Mouse (Mus musculus) adrenal gland, postnatal 10 days (tissue): ENCODE results near the gene Muc1. TPM values are rescaled to one million over a fixed set of nuclear protein-coding genes. Genes with fewer than 3 reads are reported as not detected.

Experiments used
- DNase-seq: peaks from one replicate; pipeline ENCODE4 v3.0.0; 2021; ENCODE audit warnings: mixed read lengths
- total RNA-seq, 2 experiments: library from RNA; stranded (reverse); gene quantifications; 2 replicates each; pipeline ENCODE4 v1.2.3; 2021

Muc1 gene
- total RNA-seq, 2 experiments from 2014 or later = 0.51 to 0.55 TPM

DNA sequence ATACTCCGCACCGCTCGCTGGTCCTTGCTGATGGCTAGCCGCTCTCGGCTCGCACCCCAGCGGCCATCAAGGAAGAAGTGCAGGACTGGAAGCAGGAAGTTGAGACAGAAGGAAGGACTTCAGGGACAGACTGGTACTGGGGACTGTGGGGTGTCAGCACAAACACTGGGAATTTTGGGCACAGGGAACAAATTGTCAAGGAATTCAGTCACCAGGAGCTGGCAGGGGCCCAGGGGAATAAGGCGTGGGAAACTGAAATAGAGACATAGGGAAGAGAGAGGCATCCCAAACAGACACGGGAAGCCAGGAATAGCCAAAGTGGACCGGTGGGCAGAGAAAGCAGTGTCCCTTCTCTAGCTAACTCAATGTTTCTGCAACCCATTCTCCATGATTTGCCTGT lies 7.7 kb downstream of the Muc1 start:
- no peak for DNase-seq

DNA sequence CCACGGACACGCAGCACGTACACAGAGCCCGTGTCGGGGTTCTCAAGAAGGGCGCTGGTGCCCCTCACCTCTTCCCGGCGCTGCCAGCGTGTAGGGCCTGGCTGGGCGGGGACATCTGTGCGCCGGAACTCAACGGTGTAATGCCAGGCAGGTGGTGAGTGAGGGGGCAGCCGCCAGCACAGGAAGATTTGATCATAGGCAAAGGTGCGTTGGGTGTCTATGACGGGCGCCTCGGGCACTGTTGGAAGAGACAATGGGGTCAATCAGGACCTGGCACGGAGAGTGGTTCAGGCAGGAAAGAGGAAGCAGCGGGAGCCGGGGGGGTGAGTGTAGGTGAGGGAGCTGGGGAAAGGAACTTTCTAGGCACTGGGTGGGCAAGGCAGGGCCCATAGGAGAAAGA lies 8.8 kb downstream of the Muc1 start:
- no peak for DNase-seq

DNA sequence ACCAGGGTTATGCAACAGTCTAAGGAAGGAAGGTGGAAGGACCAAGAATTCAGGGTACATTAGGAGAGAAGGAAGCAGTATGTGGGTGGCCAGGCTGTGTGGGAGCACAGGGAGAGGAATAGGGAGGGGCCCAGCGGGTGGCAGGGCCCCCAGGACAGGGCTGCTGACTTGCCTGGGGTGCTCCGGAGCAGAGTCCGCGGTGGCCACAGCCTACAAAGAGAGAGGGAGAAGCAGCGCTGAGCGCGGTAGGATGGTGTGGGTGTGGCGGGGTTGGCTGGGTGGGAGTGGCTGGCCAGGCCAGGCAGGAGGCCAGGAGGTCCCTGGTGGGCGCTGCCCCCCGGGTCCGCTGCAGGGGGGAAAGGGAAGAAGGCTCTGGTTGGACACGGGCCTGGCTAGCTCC lies 9.6 kb downstream of the Muc1 start:
- no peak for DNase-seq

DNA sequence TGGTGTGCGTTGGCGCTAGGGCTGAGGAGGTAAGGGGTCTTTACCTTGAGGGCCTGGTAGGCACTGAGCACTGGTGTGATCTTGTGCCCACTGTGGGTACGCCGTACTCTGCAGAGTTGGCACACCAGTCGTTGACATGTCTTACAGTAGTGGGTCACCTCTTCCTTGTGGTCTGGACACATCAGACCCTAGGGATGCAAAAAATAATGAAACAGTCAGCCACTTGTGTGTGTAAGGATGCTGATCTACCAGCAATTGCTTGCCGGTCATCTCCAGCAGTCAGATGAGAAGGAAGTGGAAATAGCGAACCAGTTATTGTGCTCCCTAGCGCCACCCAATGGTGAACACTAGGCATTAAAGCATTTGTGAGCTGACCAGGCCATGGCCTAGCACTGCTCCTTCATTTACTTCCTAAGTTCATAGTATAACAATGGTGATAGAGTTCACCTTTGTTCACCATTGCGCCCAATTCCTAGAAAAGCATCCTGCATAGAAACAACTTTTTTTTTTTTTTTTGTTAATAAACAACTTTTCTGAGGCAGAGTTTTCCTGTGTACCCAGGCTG lies 13.6 kb downstream of the Muc1 start:
- peak; percentile 74 for DNase-seq

DNA sequence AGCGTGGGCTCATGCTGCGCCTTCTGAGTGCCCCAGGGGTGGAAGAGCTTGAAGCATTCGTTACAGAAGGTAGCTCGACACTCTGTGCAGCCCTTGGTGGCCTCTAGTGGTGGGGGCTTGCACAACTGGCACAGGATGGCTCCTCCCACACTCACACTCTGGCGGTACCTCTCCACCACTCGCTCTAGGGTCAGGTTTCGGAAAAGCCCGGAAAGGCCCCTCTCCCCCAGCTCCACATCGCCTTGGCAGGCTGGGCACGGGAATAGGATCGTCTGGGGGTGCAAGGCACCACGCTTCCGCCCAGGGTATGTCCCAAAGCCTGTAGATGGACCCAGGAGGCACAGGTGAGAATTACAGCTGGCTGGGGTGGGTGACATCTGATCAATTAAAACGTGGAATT lies 14.8 kb downstream of the Muc1 start:
- DNase-seq = peak; percentile 29

DNA sequence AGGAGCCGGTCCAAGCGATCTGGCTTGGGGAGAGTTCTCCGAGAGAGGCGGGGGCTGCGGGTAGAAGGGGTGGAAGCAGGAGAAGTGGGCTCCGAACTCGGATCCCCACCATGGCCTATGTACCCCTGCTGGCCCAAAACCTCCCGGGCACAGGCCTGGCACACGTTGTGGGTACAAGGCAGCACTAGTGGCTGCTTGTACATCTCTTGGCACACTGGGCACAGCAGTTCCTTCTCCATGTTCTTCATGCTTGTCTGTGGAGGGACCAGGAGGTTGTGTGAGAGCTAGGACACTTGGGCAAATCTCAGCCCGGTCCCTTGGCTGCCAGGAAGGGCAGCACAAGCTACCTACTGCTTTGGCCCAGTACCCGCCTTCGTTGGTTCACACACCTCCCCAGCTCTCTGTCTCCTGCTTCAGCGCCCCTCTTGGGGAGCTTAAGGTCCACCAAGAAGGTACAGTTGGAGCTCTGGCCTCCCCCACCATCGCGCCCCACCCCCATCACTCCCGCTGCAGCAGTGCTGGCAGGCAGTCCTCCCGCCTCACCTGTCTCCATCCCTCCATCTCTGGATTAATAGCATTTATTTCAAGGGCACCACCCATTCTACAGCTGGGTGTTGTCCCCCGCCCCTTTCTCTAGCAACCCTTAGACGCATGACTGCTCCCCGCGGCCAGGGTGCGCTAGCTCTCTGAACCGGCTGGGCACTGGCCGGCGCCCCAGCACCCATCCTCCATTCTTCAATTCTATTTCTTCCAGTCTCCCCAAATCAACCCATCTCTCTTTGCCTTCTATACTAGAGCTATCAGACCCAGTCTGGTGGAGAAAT lies 15.5 kb downstream of the Muc1 start:
- peak; percentile 29 for DNase-seq

DNA sequence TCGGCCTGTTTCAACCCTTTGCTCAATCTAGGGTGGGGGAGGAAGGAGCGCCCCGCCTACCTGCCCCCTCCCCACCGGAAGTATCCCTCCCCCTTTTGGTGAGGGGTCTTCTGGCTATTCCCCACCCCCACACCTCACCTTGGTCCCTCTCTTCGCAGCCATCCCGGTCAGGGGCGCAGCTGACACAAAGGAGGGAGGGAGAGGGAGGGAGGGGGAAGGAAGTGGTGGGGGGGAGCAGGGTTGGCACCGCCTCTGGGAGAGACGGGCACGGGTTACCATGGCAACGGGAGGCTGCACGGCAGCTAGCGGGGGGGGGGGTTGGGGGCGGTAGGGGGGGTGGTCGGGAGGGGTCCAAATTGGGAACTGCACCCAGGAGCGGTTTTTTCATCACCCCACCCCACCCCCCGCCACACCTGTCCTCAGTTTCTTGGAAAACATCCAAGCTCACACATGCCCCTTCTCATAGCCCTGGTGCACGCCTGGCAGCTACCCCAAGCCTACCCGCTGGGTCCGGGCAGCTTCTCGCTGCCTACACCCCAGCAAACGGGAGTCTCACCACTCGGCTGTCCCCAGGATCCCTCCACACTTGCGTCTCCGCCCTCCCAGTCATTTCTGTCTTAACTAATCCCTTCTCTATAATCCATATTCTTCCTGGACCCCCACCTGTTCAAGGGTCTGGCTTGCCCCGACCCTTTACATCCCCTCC lies 16.3 kb downstream of the Muc1 start:
- DNase-seq = peak; percentile 33

DNA sequence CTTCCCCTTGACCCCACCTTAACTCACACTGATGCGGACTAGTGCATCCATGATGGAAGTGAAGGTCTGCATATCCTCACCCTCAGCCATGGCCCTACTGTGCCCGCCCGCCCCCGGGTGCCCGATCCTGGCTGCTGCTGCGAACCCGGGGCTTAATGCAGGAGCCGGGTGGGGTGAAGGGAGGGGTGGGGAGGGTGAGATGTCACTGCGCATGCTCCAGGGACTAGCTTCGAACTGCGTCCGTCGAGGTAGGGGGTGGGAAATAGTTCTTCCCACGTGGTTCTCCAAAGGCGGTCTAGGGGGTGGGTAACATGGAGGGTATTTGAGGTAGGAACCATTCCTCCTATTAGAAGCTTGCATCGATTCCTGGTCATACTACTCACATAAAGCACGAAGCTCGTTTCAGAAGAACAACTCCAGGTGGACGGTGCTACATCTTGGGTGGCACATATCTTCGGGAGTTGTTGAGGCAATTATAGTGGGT lies 16.9 kb downstream of the Muc1 start, which contains the start of gene Krtcap2:
Gene Krtcap2, plus strand, starts transcription at position 279 of the 484 bp plus-strand sequence.
- peak; percentile 28 for DNase-seq

DNA sequence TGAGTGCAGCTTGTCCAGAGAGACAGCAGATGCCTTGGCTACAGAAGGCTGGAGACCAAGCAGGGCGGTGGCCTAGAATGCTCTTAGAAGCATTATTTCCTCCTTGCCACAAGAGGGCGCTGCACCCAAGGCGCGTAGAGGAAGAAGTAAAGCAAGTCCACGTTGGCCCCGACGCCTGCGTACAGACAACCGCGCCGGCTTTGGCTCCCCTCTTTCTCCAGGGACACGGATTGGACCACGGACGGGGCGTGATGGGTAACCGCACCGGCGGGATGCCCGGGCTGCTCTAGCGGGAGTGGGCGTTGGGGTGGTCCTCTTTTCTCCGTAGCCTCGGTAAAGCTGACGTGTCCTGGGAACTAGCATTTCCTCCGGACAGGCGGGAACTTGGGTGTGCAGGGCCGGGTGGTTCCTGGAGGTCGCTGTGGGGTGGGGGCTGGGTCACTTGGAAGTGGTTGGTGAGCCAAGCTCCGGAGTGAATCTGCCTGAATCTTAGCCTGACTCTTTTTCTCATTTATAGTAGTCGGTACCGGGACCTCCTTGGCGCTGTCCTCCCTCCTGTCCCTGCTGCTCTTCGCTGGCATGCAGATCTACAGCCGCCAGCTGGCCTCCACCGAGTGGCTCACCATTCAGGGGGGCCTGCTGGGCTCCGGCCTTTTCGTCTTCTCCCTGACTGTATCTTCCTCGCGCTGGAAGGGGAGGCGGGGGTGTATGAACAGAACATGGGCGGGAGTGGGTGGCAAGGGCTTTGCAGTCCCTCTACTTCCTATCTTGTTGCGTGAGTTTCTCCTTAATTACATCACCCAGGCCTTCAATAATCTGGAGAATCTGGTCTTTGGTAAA lies 17.6 kb downstream of the Muc1 start, which contains the start of gene Trim46:
Gene Trim46, minus strand, starts transcription at position 49 of the 840 bp plus-strand sequence.
- peak; percentile 92 for DNase-seq

DNA sequence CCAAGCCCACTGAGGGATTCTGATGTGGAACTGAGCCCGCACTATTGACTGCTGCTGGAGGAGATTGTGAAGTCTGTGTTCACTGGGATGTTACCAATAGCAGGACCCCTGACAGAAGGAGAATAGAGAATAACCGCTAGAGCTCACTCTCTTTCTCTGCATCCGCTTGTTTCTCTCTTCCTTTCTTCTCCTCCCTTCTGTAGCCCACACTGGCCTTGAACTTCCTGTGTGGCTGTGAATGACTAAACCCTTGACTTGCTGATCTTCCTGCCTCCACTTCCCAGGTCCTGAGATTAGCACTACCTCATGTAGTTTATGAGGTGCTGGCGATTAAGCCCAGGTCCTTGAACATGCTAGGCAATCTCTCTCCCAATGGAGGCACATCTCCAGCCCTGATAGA lies 18.6 kb downstream of the Muc1 start:
- DNase-seq = no peak

DNA sequence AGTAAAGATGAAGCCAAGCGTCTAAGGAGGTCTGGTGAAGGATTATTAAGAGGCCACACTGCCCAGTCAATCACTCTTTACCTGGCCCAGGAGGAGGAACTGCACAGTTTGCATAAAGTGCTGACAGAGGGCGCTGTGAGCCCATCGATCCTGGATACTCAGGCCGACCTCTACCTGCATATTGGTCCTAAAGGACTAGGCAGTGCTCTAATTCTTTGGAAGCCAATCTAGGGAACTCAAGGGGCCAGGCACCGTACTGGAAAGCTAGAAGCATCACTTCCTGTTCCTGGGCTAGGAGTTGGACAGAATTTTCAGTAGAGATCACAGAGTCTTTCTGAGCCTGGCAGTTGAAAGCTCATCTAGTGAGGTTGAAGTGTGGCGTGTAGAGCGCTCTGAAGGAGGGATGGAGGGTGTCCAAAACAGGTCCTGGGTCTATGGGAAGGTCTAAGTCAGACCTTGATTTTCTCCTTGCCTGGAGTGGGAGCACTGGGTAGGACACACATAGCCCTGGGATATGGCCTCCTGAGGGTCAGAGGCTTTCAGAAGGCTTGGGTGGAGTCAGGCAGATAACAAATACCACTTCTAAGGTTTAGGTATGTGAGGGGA lies 21.7 kb downstream of the Muc1 start:
- peak; percentile 74 for DNase-seq

DNA sequence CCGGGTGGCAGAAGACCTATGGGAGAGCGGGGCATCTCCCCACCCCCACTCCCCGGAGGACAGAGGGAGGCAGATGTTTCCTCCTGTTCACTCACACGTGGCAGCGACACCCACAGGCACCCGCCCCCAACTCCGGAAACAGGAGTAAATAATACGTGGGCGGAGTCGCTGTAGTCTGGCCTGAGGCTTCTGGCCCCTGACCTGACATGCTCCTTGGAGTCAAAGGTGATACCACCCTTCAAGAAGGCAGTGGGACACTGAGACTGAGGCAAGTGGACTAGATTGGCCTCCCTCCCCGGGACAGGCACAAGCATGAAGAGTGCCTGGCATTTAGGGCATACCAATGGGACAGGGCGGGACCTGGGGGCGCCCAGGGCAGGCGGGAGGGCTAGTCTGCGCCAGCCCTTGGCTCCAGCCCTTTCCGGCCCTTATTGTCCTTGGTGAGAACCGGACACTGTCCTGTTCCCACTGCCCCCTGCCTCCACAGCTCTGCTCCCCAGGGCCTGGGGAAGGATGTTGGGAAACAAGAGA lies 22.6 kb downstream of the Muc1 start:
- DNase-seq = peak; percentile 57

DNA sequence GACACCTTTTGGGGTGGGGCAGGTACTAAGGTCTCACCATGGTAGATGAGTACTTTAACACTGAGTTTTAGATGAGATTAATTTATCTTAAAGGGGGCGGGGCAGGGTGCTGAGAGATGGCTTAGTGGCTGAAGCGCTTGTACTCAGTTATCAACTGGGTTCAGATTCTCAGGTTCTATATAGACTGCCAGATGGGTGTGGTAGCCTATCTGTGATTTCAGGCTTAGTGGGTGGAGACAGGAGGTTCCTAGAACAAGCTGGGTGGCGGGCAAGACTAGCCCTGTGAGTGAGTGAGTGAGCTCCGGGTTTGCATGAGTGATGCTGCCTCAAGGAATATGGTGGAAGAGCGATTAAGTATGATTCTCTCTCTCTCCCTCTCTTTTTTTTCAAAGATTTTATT lies 26.1 kb downstream of the Muc1 start:
- no peak for DNase-seq

DNA sequence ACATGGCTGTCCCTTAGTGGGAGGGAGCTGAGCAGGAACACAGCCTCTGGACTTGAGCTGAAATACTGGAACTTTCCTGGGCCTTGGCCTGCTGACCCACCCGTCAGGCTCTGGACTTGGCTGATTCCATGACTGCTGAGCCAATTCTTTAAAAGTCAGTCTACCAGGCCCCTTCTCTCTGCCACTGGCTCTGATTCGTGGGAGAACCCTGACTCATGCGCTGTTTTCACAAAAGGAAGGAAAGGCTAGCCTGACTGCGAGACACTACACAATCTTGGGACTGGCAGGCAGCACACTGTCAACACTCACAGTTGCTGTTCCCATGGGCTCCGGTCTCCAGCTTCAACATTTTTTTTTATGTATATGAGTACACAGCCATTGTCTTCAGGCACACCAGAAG lies 27.3 kb downstream of the Muc1 start:
- no peak for DNase-seq

DNA sequence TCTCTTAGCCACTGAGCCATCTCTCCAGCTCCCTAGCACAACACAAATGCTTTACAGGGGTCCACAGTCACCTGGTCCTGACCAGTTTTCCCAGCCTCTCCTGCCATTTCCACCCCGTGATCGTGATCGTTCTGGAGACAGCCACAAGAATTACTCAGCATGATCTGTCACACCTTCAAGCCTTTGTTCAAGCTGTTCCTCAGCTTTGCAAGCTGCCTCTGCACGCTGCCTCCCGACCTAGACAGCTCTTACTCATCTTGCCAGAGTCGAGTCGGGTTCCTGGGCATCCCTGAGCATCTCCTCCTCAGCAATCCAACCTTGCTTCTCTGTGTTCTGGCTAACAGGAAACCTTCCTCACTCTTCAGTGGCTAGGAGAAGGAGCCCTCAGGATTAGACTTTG lies 30.2 kb downstream of the Muc1 start, which contains the start of gene Dpm3:
Gene Dpm3, plus strand, starts transcription at position 283 of the 400 bp plus-strand sequence.
- DNase-seq = no peak

DNA sequence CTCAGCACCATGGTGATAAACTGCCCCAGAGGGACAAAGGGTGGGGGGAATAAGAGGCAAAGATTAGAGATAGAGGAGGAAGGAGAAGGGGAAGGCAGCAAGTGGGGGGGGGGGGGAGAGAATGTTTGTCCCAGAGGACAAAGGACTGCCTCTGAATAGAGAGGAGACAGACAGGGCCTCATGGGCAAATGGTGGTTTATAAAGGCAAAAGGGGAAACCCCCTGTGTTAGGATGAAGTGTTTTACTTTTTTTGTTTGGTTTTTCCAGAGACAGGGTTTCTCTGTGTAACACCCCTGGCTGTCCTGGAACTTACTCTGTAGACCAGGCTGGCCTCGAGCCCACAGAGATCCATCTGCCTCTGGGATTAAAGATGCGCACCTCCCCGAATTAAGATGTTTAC lies 31.4 kb downstream of the Muc1 start:
- no peak for DNase-seq

DNA sequence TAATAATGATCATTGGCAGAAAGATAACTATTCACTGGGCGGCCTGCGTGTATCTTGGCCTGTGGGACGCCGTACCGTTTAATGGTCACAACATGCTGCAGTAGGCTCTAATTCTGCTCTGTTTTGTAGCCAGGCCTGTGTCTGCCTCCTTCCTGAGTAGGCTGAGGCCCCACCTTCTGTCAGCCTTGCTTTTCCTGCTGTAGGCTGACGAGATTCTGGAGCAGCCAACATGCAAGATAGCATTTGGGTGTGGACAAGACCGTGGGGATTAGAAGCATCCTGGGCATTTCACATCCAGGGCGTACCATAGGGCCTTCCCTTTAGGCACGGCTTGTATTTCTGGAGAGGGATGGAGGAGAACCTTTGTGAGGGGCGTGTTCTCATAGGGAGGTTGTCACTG lies 33.6 kb downstream of the Muc1 start:
- no peak for DNase-seq

DNA sequence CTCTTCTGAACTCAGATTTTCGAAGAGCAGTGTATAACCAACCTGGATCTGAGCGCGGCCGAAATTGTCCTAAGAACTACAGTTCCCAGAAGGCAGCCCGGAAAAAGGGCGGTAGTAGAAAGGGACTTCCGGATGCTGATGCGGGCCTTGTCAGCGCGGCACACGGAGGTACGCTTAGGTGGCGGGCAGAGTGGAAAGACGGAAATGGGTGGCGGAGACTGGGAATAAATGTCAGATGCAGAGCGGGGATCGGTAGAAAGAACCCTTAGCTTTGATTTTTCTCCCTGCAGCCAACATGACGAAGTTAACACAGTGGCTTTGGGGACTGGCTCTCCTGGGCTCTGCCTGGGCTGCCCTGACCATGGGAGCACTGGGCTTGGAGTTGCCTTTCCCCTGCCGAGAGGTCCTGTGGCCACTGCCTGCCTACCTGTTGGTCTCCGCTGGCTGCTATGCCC lies 37.6 kb downstream of the Muc1 start:
- DNase-seq = peak; percentile 84

DNA sequence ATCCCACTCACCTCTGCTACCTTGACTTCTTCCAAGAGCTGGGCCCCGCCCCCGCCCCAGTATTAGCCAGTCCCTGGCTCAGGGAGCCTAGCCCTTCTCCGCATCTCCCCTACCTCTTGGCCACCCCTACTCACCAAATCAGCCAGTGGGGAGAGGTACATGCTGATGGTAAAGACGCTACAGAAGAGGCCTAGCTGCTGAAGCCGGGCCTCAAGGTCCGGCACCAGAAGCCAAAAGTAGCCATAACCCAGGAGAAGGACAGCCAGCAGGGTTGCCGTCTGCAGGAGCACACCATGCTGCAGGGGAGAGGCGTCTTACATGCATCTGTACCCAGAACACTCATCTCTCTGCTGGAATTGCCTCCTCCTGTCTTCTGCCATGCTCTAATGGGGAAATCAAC lies 40.1 kb downstream of the Muc1 start:
- DNase-seq = no peak

DNA sequence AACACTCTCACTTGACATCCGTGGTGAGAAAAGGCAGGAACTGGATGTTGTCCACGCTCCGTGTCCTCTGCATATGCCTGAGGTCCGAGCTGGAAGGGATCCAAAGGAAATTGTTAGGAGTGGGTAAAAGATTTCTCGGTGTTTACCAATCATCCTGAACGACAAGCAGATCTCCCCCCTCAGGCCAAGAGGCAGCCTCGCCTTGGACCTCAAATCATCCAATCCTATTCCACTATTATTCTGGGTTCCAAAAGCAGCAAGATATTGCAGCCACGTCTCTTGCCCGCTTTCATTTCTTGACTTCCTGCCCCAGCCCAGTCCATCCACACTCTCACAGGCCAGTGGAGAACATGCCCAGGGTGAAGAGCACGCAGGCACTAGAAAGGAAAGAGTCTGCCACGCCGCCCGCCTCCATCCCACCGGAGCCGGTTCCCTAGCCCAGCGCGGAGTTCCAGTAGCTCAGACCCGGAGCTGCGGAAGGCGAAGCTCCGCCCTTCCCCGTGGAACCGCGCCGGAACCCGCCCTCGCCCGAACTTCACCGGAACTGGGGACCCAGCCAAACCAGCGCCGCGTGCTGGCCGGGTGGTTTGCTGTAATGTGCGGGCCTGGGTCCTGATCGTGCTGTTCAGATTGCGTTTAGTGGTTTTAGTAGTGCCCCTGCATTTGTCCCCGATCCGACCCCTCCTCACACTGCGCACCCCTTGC lies 41.3 kb downstream of the Muc1 start, which contains the start of gene Slc50a1:
Gene Slc50a1, minus strand, starts transcription at position 520 of the 705 bp plus-strand sequence.
- DNase-seq = peak; percentile 94
